Mouse (Mus musculus): ENCODE measurements at regions not wholly inside any gene's neighbourhood (a gene's known extent, or its start where the extent isn't known, plus 50 kb on each side); places are given as distances from the start of the nearest gene placed in this dataset.

GRCm38 (mm10) chr4:125210719-125211118 lies 83.1 kb upstream of the Zc3h12a start:
- Histone ChIP-seq H3K36me3 (ENCODE audit: control insufficient read depth in 1 of 2, insufficient read depth in 2 of 2, low read length in 2 of 2) (no peaks in the 10 kb centered on the region), H3K9ac (ENCODE audit: control insufficient read depth, low read depth, low read length, poor library complexity, severe bottlenecking) (no peak overlapping the region), H3K4me3 (ENCODE audit: control insufficient read depth in 1 of 2, insufficient read depth in 1 of 2, low read depth in 2 of 2, low read length in 2 of 2) (no peak overlapping the region), H3K27ac (ENCODE audit: control insufficient read depth, low read depth, low read length) (no peak overlapping the region), H3K9me3 (replicated peaks; ENCODE audit: insufficient read depth, low read length) (no peaks in the 10 kb centered on the region), H3K79me2 (ENCODE audit: control insufficient read depth, insufficient read depth, low read length, poor library complexity) (no peaks in the 10 kb centered on the region), H3K4me1 (ENCODE audit: control insufficient read depth in 1 of 2, insufficient read depth in 2 of 2, low read length in 2 of 2) (no peaks in the 10 kb centered on the region), H3K27me3 (ENCODE audit: control insufficient read depth in 1 of 2, insufficient read depth in 2 of 2, low read length in 2 of 2) (no peaks in the 10 kb centered on the region)
- DNase-seq (ENCODE audit: low read depth, low spot score), result no peak
- no peak for TF ChIP-seq ELF1 (IDR thresholded peaks at IDR 0.05; ENCODE audit: low read depth, low read length)

- H3K4me3 ChIP-seq (ENCODE audit: control insufficient read depth in 1 of 2, insufficient read depth in 1 of 2, low read depth in 2 of 2, low read length in 2 of 2), result no peak overlapping the region
- no peaks in the 10 kb centered on the region for H3K27me3 ChIP-seq (ENCODE audit: control insufficient read depth in 1 of 2, insufficient read depth in 2 of 2, low read length in 2 of 2)
- H3K79me2 ChIP-seq (ENCODE audit: control insufficient read depth, insufficient read depth, low read length, poor library complexity), result no peaks in the 10 kb centered on the region
- no peaks in the 10 kb centered on the region for H3K4me1 ChIP-seq (ENCODE audit: control insufficient read depth in 1 of 2, insufficient read depth in 2 of 2, low read length in 2 of 2)
- TF ChIP-seq E2F4 (IDR thresholded peaks at IDR 0.05; ENCODE audit: borderline replicate concordance, low read depth, low read length) (no peak), TAL1 (IDR thresholded peaks at IDR 0.05; ENCODE audit: low read length) (no peak), MAZ (IDR thresholded peaks at IDR 0.05; ENCODE audit: low read depth, low read length) (no peak), EP300 (IDR thresholded peaks at IDR 0.05; ENCODE audit: low read depth in 1 of 2, low read length in 2 of 2) (no peak), CTCF (IDR thresholded peaks at IDR 0.05 in 2 of 3, conservative IDR thresholded peaks at IDR 0.05 in 1 of 3; ENCODE audit: control insufficient read depth in 1 of 3, insufficient read depth in 1 of 3, low read depth in 2 of 3, low read length in 3 of 3, poor library complexity in 1 of 3, severe bottlenecking in 1 of 3) (no peak), ZMIZ1 (IDR thresholded peaks at IDR 0.05; ENCODE audit: low read depth, low read length) (no peak)
- H3K9me3 ChIP-seq (replicated peaks; ENCODE audit: insufficient read depth, low read length), result no peaks in the 10 kb centered on the region
- no peak overlapping the region for H3K27ac ChIP-seq (ENCODE audit: control insufficient read depth, low read depth, low read length)
- no peaks in the 10 kb centered on the region for H3K36me3 ChIP-seq (ENCODE audit: control insufficient read depth in 1 of 2, insufficient read depth in 2 of 2, low read length in 2 of 2)
- no peak for DNase-seq (ENCODE audit: low read depth, low spot score)
- H3K9ac ChIP-seq (ENCODE audit: control insufficient read depth, low read depth, low read length, poor library complexity, severe bottlenecking), result no peak overlapping the region
These were observed 80.7 kb upstream of the Zc3h12a start for GRCm38 (mm10) chr4:125208136-125208915.

- Histone ChIP-seq H3K79me2 (ENCODE audit: control insufficient read depth, insufficient read depth, low read length, poor library complexity) (no peaks in the 10 kb centered on the region), H3K36me3 (ENCODE audit: control insufficient read depth in 1 of 2, insufficient read depth in 2 of 2, low read length in 2 of 2) (no peaks in the 10 kb centered on the region), H3K4me1 (ENCODE audit: control insufficient read depth in 1 of 2, insufficient read depth in 2 of 2, low read length in 2 of 2) (no peaks in the 10 kb centered on the region), H3K9ac (ENCODE audit: control insufficient read depth, low read depth, low read length, poor library complexity, severe bottlenecking) (no peak overlapping the region), H3K27me3 (ENCODE audit: control insufficient read depth in 1 of 2, insufficient read depth in 2 of 2, low read length in 2 of 2) (no peaks in the 10 kb centered on the region), H3K27ac (ENCODE audit: control insufficient read depth, low read depth, low read length) (no peak overlapping the region), H3K4me3 (ENCODE audit: control insufficient read depth in 1 of 2, insufficient read depth in 1 of 2, low read depth in 2 of 2, low read length in 2 of 2) (no peak overlapping the region), H3K9me3 (replicated peaks; ENCODE audit: insufficient read depth, low read length) (no peaks in the 10 kb centered on the region)
- TF ChIP-seq POLR2AphosphoS2 (IDR thresholded peaks at IDR 0.05; ENCODE audit: low read length), result no peak
- no peak for TF ChIP-seq HCFC1 (IDR thresholded peaks at IDR 0.05; ENCODE audit: low read depth, low read length)
- no peak for TF ChIP-seq TCF12 (IDR thresholded peaks at IDR 0.05; ENCODE audit: low read depth, low read length)
- no peak for TF ChIP-seq SIN3A (IDR thresholded peaks at IDR 0.05; ENCODE audit: low read length)
- TF ChIP-seq POLR2A (IDR thresholded peaks at IDR 0.05; ENCODE audit: control insufficient read depth in 1 of 2, insufficient read depth in 1 of 2, low read depth in 1 of 2, low read length in 2 of 2, poor library complexity in 1 of 2), result no peak
- no peak for TF ChIP-seq JUND (IDR thresholded peaks at IDR 0.05; ENCODE audit: low read depth, low read length)
- TF ChIP-seq TBP (IDR thresholded peaks at IDR 0.05; ENCODE audit: low read depth, low read length), result no peak
- no peak for TF ChIP-seq ZMIZ1 (IDR thresholded peaks at IDR 0.05; ENCODE audit: low read depth, low read length)
- no peak for TF ChIP-seq RAD21 (IDR thresholded peaks at IDR 0.05; ENCODE audit: low read depth, low read length)
- TF ChIP-seq EP300 (IDR thresholded peaks at IDR 0.05; ENCODE audit: low read depth in 1 of 2, low read length in 2 of 2), result no peak
- no peak for TF ChIP-seq ZKSCAN1 (IDR thresholded peaks at IDR 0.05; ENCODE audit: low read depth, low read length)
- no peak for TF ChIP-seq CHD1 (IDR thresholded peaks at IDR 0.05; ENCODE audit: low read depth, low read length)
- no peak for TF ChIP-seq ZC3H11A (IDR thresholded peaks at IDR 0.05; ENCODE audit: low read depth, low read length)
- TF ChIP-seq BHLHE40 (IDR thresholded peaks at IDR 0.05; ENCODE audit: borderline replicate concordance, low read depth, low read length), result no peak
- no peak for DNase-seq (ENCODE audit: low read depth, low spot score)
These were observed 75.9 kb upstream of the Zc3h12a start for GRCm38 (mm10) chr4:125203521-125203920.
